Mouse (Mus musculus): Measurements from ENCODE around the gene S100a10. TPM values are rescaled to one million over a fixed set of nuclear protein-coding genes. Genes with fewer than 3 reads are reported as not detected.

Gene S100a10
- 45.9 and 56.7 TPM in 2 replicates for polyA plus RNA-seq (2012; rRNA removed)

DNA sequence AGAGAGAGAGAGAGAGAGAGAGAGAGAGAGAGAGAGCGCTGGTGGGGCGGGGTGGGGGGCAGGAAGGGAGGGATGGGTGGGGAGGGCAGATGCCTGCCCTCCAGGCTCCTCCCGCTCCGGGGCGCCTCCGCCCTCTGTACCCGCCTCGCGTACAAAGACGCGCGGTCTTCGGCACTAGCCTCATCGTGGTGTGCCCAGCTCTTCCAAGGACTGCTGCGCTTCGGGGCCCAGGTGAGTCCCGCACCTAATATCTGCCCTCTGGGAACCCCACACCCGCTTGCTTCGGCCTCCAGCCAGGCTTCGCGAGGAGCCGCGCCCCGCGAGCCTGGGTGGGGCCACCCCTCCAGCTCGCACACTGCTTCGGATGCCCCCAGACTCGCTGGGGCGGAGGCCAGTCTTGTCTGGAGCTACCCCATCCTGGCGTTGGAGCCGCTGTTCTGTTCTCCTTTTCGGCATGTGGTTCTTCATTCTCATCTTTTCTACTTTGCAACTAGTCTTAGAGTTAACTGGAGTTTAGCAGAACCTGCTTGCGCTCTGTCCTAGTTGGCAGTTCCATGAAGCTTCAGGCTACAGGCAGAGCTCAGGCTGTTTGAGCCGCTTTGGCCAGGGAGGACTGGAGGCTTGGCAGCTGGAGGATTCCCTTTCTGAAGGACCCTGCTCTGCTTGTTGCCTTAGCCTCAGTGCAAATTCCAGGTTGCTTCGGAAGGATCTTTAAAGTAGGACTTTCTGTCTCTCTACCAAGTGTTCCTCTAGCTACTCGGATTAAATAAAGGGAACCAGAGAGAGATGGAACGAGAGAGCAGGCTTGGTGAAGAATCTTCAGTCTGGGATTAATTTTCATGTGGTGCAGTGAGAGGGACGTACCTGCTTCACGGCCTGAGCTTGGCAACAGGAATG is at the start of gene S100a10:
S100a10 (plus strand) TSS at position 100 of the 897 bp plus-strand sequence.
- no peaks in the 10 kb centered on the region for H3K4me1 ChIP-seq (ENCODE audit: control insufficient read depth, insufficient read depth, low read length)
- H3K27ac ChIP-seq (ENCODE audit: insufficient read depth, low read length), result 0 out of 2 replicates have a peak within 1 kb of the TSS, but pooled peaks have one; percentile 18
- TF ChIP-seq POLR2A (IDR thresholded peaks at IDR 0.05; ENCODE audit: extremely low read depth, insufficient read depth, low read length) (0 out of 2 replicates have a peak, but pooled peaks have one; percentile 28), CTCF (IDR thresholded peaks at IDR 0.05; ENCODE audit: extremely low read depth, insufficient read depth, low read length) (no peak)
- peak within 1 kb of the TSS; percentile 57 for H3K4me3 ChIP-seq (ENCODE audit: insufficient read depth, low read length)

DNA sequence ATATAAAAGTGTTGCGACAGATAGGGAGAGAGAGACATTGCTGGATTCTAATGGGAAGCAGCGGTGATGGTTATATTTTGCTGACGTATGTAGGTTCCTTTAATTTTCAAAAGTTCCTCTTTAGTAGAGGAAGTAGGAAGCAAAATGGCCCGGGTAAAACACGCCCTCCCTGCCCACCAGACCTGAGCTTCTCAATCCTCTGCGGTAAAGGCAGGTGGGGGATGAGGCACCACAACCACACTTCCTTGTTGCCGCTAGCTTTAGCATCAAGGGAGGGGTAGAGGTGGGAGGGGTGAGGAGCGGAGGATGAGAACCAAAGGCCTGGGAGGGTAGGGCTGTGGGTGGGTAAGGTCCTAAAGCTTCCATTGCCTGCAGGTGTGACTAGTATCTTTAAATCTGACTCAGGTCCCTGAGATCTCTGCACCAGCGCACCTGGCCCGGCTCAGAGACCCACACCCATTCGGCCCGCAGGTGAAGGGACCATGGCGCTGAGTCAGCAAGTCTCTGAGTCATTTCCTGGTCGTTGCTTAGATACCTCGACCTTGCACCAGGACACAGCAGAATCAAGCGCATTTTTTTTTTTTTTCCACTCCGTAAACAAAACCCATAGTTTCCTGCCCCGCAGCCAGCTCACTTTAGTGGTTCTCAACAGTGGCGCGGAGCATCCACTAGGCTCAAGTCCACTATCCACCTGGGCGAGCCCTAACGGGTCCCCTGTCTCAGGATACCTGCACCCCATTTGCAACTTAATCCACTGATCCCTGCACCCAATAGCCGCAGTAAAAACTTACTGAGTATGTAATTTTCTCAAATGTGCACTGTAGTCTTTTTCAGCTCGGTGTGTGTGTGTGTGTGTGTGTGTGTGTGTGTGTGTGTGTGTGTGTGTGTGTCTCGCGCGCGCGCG is 48.7 kb upstream of the S100a10 start:
- TF ChIP-seq POLR2A (IDR thresholded peaks at IDR 0.05; ENCODE audit: extremely low read depth, insufficient read depth, low read length) (no peak), CTCF (IDR thresholded peaks at IDR 0.05; ENCODE audit: extremely low read depth, insufficient read depth, low read length) (no peak)
- H3K4me1 ChIP-seq (ENCODE audit: control insufficient read depth, insufficient read depth, low read length), result no peaks in the 10 kb centered on the region
- no peak overlapping the region for H3K4me3 ChIP-seq (ENCODE audit: insufficient read depth, low read length)
- H3K27ac ChIP-seq (ENCODE audit: insufficient read depth, low read length), result no peak overlapping the region

DNA sequence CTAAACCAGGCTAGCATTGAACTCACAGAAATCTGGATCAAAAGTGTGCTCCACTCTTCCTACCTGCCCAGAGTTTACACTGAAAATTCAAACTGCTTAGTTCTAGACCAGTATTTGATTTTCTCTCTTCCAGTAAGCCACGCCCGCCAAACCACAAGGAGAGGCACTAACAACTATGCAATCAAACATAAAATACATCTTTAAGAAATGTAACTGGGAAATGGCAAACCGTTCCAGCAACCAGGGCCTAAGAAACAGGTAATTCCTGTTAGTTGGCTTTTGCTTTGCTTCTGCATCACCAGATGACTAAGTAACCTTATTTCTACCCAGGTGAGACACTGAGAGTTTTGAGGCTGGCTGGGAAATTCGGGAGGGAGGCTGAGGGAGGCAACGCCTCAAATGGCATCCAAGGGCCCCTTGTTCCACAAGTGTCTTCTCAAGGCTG is 48.0 kb upstream of the S100a10 start:
- no peak overlapping the region for H3K27ac ChIP-seq (ENCODE audit: insufficient read depth, low read length)
- no peak overlapping the region for H3K4me3 ChIP-seq (ENCODE audit: insufficient read depth, low read length)
- no peak for TF ChIP-seq CTCF (IDR thresholded peaks at IDR 0.05; ENCODE audit: extremely low read depth, insufficient read depth, low read length)
- no peak for TF ChIP-seq POLR2A (IDR thresholded peaks at IDR 0.05; ENCODE audit: extremely low read depth, insufficient read depth, low read length)
- H3K4me1 ChIP-seq (ENCODE audit: control insufficient read depth, insufficient read depth, low read length), result no peaks in the 10 kb centered on the region

DNA sequence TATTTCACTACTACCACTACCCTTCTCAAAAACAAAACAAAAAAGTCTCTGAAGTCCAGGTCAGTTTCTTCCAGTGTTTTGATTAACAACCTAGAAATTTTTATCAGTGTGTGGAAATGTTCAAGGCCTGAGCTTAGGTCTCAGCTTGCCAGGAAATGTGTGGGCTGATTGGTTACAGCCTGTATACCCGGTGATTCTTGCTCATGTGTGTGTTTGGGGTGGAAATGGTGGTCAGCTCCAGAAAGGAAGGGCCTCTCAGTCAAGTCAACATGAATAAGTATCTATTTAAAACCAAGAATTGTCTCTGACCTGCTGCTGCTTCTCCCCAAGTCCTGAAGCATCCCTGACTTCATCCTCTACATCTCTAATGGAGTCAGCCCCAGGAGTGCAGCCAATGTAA is 45.6 kb upstream of the S100a10 start:
- H3K27ac ChIP-seq (ENCODE audit: insufficient read depth, low read length), result no peak overlapping the region
- no peak for TF ChIP-seq POLR2A (IDR thresholded peaks at IDR 0.05; ENCODE audit: extremely low read depth, insufficient read depth, low read length)
- no peak for TF ChIP-seq CTCF (IDR thresholded peaks at IDR 0.05; ENCODE audit: extremely low read depth, insufficient read depth, low read length)
- H3K4me1 ChIP-seq (ENCODE audit: control insufficient read depth, insufficient read depth, low read length), result no peaks in the 10 kb centered on the region
- no peak overlapping the region for H3K4me3 ChIP-seq (ENCODE audit: insufficient read depth, low read length)

DNA sequence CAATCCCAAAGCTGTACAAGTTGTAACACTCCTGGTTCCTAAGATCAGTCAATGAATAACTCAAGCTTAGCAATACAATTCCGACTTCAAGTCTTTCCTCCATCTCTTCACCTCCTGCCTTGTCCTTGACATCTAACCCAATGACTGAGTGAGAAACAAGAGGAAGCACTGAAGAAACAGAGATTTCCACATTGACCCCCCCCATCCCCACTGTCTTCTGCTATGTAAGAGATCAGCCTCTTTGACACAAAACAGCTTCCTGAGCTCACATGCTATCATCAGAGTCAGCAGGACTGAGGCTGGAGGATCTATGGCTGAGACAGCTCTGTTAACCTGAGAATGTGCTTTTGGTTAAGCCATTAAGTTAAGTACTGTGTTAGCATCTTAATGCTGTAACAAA is 43.8 kb upstream of the S100a10 start:
- H3K27ac ChIP-seq (ENCODE audit: insufficient read depth, low read length), result no peak overlapping the region
- no peak overlapping the region for H3K4me3 ChIP-seq (ENCODE audit: insufficient read depth, low read length)
- TF ChIP-seq POLR2A (IDR thresholded peaks at IDR 0.05; ENCODE audit: extremely low read depth, insufficient read depth, low read length), result no peak
- TF ChIP-seq CTCF (IDR thresholded peaks at IDR 0.05; ENCODE audit: extremely low read depth, insufficient read depth, low read length), result no peak

DNA sequence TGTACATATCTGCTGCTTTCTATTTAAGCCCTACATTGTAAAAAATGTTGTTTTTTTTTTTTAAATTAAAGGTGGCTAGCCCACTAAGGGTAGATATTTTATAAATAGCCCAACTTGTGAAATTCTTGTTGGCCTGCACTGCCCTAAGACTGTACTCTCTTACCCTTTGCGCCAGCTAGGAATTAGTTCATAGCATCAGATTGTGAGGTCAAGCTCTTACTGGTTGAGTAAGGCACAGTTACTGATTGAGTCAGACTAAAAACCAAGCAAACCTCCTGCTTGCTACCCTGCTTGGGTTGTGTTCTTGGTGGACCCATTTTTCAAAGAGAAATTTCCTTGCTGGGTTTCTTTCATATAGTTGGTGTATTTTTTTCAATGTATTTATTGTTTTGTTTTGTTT is 43.1 kb upstream of the S100a10 start:
- Histone ChIP-seq H3K27ac (ENCODE audit: insufficient read depth, low read length) (no peak overlapping the region), H3K4me3 (ENCODE audit: insufficient read depth, low read length) (no peak overlapping the region)
- TF ChIP-seq POLR2A (IDR thresholded peaks at IDR 0.05; ENCODE audit: extremely low read depth, insufficient read depth, low read length) (no peak), CTCF (IDR thresholded peaks at IDR 0.05; ENCODE audit: extremely low read depth, insufficient read depth, low read length) (no peak)

More for the DNA sequence above, 43.8 kb upstream of the S100a10 start:
- no peaks in the 10 kb centered on the region for H3K4me1 ChIP-seq (ENCODE audit: control insufficient read depth, insufficient read depth, low read length)

DNA sequence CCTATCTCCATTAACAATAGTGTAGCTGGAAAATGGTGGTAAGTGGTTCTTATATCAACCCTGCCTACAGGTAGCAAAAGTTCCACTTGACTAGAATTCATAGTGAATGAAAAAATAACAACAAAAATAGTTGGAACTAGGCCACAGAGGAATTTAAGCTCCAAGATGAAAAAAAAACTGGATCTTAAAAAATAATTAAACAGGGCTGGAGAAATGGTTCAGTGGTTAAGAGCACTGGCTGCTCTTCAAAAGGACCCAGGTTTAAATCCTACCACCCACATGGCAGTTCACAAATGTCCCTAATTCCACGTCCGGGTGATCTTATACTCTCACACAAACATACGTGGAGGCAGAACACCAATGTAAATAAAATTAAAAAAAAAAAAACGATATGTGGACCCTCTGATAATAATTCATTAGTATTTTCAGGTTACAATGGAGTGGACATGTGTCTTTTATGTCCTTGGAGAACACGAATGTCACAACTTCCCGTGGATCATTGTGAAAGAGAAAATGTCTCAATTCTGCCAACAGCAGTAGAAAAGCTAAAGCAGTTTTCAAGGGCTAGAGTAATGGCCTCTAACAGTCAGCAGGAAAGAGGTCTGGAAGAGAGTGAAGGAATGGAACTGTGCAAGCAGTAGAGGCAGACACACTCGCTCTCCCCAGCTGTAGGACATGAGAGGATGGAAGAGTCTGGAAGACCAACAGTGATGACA is 42.3 kb upstream of the S100a10 start:
- Histone ChIP-seq H3K4me1 (ENCODE audit: control insufficient read depth, insufficient read depth, low read length) (no peaks in the 10 kb centered on the region), H3K27ac (ENCODE audit: insufficient read depth, low read length) (no peak overlapping the region), H3K4me3 (ENCODE audit: insufficient read depth, low read length) (no peak overlapping the region)
- TF ChIP-seq POLR2A (IDR thresholded peaks at IDR 0.05; ENCODE audit: extremely low read depth, insufficient read depth, low read length) (no peak), CTCF (IDR thresholded peaks at IDR 0.05; ENCODE audit: extremely low read depth, insufficient read depth, low read length) (no peak)

More for the DNA sequence above, 43.1 kb upstream of the S100a10 start:
- no peaks in the 10 kb centered on the region for H3K4me1 ChIP-seq (ENCODE audit: control insufficient read depth, insufficient read depth, low read length)

DNA sequence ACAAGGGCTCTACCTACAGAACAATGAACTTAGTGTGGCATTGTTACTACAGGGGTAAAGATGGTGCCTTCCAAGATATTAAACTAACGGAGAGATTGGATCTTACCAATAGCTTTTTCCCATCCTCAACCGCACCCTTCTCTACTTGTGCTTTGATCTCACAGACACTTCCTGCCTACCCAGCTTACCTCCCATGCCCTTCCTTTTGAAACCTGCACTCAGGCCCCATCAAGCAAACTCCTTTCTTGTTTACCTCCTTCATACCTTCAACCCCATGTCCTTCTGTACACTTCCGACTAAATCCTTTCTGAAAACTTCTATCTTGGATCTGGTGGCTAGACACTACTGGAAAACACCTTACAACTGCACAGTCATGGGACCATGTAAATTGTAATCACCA is 40.3 kb upstream of the S100a10 start:
- Histone ChIP-seq H3K4me3 (ENCODE audit: insufficient read depth, low read length) (no peak overlapping the region), H3K27ac (ENCODE audit: insufficient read depth, low read length) (no peak overlapping the region), H3K4me1 (ENCODE audit: control insufficient read depth, insufficient read depth, low read length) (no peaks in the 10 kb centered on the region)
- TF ChIP-seq POLR2A (IDR thresholded peaks at IDR 0.05; ENCODE audit: extremely low read depth, insufficient read depth, low read length), result no peak
- TF ChIP-seq CTCF (IDR thresholded peaks at IDR 0.05; ENCODE audit: extremely low read depth, insufficient read depth, low read length), result no peak

DNA sequence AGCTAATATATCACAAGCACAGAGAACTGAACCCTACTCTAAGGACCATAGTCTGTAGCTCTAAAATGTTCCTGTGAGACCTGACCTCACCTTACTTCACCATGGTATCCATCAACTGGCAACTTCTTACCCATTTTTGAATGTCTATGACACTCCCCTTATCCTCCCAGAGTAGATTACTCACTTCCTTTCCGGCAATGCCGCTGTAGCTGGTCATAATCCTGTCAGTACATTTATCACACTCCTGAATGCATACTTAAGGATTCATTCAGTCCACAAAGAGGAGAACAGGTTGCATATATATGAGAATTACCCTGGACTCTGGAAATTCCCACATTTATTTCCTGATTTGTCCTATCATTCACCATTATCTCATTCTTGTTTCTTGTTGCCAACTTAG is 37.5 kb upstream of the S100a10 start:
- Histone ChIP-seq H3K4me1 (ENCODE audit: control insufficient read depth, insufficient read depth, low read length) (no peaks in the 10 kb centered on the region), H3K4me3 (ENCODE audit: insufficient read depth, low read length) (no peak overlapping the region), H3K27ac (ENCODE audit: insufficient read depth, low read length) (no peak overlapping the region)
- TF ChIP-seq CTCF (IDR thresholded peaks at IDR 0.05; ENCODE audit: extremely low read depth, insufficient read depth, low read length) (no peak), POLR2A (IDR thresholded peaks at IDR 0.05; ENCODE audit: extremely low read depth, insufficient read depth, low read length) (no peak)

Measured in cortical plate, adult 2 months (tissue).